Mouse (Mus musculus): ENCODE results near the gene Dchs1. TPM values are rescaled to one million over a fixed set of nuclear protein-coding genes. Genes with fewer than 3 reads are reported as not detected.
A peak's percentile ranks its signal among the peaks of the same experiment; 100 is the strongest.
"Not testable (repeated sequence)": the region's sequence is repeated elsewhere in the genome, so short reads cannot be mapped to it uniquely, and the experiment has no call there.

Dchs1 gene
- polyA plus RNA-seq, 1 experiment from 2014 or later = 7.6 TPM

DNA sequence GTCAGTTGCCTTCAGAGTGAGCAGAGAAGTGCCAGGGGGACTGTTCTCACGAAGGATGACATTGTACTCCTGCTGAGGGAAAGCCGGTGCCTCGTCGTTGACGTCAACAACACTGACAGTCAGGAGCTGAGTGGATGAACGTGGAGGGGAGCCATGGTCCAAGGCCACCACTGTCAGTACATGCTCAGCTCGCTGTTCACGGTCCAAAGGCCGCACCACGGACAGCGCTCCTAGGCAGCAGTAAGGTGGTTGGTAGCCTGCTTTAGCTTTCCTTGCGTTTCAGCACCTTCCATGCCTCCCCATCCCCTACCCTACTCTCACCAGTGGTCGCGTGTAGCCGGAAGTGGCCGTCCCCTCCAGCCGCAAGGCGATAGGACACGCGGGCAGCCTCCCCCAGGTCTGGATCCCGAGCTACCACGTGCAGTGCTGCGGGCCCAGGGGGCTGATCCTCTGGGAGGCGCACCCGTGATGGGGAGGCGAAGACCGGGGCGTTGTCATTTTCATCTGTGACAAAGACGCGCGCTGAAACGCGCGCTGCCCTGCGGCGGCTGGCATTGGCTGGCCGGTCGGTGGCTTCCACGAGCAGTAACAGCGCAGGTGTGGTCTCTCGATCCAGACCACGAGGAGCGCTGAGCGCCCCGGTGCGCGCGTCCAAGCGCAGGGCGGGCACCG, 25.5 kb downstream of the Dchs1 start:
- Histone ChIP-seq H3K4me1 (ENCODE audit: control insufficient read depth, insufficient read depth, low read length) (peaks cover 7% of the 10 kb centered on the region; the same call in 1 of the 2 replicates), H3K27ac (ENCODE audit: low read depth, low read length) (no peak overlapping the region), H3K4me2 (peak overlapping the region; percentile 81), H3K36me3 (ENCODE audit: control insufficient read depth, insufficient read depth, low read length) (peaks cover 28% of the 10 kb centered on the region), H3K9ac (ENCODE audit: low read depth, low read length) (peak overlapping the region; percentile 34; the same call in 1 of the 2 replicates), H3K9me3 (replicated peaks; ENCODE audit: control insufficient read depth, low read length) (no peaks in the 10 kb centered on the region), H3K4me3 (ENCODE audit: low read depth, low read length) (peak overlapping the region; percentile 38), H3K27me3 (ENCODE audit: control insufficient read depth, insufficient read depth, low read length) (peaks cover 30% of the 10 kb centered on the region)
- 25% methylated on average over 51 of the region's 51 CpGs for WGBS (ENCODE audit: insufficient replicate concordance)
- ATAC-seq (replicated peaks; ENCODE audit: insufficient number of reproducible peaks, low FRiP score, low TSS enrichment) = 0 out of 2 replicates have a peak, but pooled peaks have one; percentile 9

DNA sequence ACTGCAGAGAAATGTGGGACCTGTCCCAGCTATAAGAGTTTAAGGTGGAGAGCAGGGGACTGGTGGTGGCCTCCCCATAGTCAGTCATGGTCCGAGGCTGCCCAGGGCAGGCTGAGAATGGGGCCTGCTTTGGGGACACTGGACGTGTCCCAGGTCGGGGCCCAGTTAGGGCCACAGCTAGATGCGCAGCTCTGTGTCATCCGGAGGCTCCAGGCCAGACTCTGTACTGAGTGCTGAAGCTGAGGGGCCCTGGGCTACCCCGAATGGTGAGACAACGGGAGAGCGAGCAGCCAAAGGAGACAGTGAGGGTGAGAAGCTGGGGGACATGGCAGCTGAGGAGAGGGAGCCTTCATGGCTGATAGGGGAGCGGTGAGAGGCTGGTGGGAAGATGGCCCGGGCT, 34.2 kb downstream of the Dchs1 start:
- Histone ChIP-seq H3K9ac (ENCODE audit: low read depth, low read length) (no peak overlapping the region), H3K4me1 (ENCODE audit: control insufficient read depth, insufficient read depth, low read length) (peaks cover 4% of the 10 kb centered on the region), H3K9me3 (replicated peaks; ENCODE audit: control insufficient read depth, low read length) (no peaks in the 10 kb centered on the region), H3K36me3 (ENCODE audit: control insufficient read depth, insufficient read depth, low read length) (peaks cover 7% of the 10 kb centered on the region; the same call in 1 of the 2 replicates), H3K27me3 (ENCODE audit: control insufficient read depth, insufficient read depth, low read length) (no peaks in the 10 kb centered on the region), H3K27ac (ENCODE audit: low read depth, low read length) (no peak overlapping the region), H3K4me2 (no peak overlapping the region), H3K4me3 (ENCODE audit: low read depth, low read length) (no peak overlapping the region)
- WGBS (ENCODE audit: insufficient replicate concordance) = 85% methylated on average over 10 of the region's 10 CpGs
- no peak for ATAC-seq (replicated peaks; ENCODE audit: insufficient number of reproducible peaks, low FRiP score, low TSS enrichment)

DNA sequence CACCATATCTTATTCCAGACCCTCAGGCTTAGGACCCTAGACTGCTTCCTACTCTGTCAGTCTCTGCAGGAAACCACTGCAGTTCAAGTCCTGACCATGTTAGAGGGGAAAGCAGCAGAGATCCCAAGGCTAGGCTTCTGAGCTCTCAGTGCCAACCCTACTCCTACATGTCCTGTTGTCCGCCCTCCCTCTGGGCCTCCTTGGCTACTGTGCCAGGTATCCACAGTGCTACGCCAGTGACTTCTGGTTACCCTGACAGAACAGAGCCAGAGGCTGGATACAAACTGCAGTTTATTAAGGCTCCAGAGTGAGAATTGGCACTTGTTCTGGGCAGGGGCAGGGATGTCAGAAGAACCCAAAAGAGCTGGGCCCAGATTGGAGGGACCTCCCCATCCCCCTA, 34.7 kb downstream of the Dchs1 start:
- Histone ChIP-seq H3K27ac (ENCODE audit: low read depth, low read length) (no peak overlapping the region), H3K36me3 (ENCODE audit: control insufficient read depth, insufficient read depth, low read length) (peaks cover 7% of the 10 kb centered on the region; the same call in 1 of the 2 replicates), H3K4me1 (ENCODE audit: control insufficient read depth, insufficient read depth, low read length) (peaks cover 4% of the 10 kb centered on the region), H3K4me3 (ENCODE audit: low read depth, low read length) (no peak overlapping the region), H3K4me2 (no peak overlapping the region), H3K27me3 (ENCODE audit: control insufficient read depth, insufficient read depth, low read length) (no peaks in the 10 kb centered on the region), H3K9me3 (replicated peaks; ENCODE audit: control insufficient read depth, low read length) (no peaks in the 10 kb centered on the region), H3K9ac (ENCODE audit: low read depth, low read length) (no peak overlapping the region)
- ATAC-seq (replicated peaks; ENCODE audit: insufficient number of reproducible peaks, low FRiP score, low TSS enrichment) = no peak
- WGBS (ENCODE audit: insufficient replicate concordance) = 80% methylated on average over 2 of the region's 2 CpGs

DNA sequence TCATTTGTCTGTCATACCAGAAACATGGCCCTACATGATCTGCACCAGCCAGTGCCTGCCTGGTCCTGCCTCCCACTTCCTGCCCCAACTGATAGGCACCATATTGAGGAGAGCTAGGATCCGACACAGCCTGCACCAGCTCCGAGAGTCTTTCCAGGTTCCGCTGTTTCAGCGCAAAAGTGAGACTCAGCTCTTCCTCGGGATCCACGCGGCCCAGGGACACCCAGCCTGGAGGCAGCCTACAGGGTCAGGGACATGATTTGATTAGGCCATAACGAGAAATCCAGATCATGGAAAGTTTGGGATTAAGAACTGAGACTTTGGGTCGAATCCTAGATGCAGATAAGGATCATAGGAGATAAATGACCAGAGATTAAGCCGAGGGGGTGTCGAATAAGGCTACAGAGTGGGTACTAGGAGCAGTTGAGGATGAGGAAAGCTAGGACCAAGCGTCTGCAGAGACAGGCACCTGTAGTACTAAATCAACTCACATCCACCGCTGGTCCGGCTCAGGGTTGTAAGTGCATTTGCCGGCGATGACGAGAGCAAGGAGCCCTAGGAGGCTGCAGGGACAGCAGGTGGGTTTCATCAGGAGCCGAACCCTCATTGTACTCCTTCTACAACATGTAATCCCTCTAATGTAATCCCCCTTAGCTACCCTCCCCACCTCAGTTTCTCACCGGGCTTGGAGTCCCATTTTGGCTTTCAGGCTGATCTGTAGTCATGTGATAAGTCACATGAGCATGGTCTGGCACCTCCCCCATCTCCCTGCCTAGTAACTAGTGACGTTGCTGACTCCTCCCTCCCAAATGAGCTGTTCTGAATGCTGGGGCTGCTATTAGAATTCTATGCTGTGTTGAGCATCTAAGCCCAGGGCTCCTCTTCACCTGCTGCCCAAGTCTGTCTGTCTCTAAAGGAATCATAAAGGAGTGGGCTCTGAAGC, 35.7 kb downstream of the Dchs1 start, which contains the start of gene Tpp1:
Tpp1 (minus strand) TSS at position 745 of the 943 bp plus-strand sequence.
- peak within 1 kb of the TSS; percentile 86 for H3K9ac ChIP-seq (ENCODE audit: low read depth, low read length)
- H3K4me1 ChIP-seq (ENCODE audit: control insufficient read depth, insufficient read depth, low read length) = peaks cover 4% of the 10 kb centered on the region
- WGBS (ENCODE audit: insufficient replicate concordance) = 20% methylated on average over 20 of the region's 20 CpGs
- H3K36me3 ChIP-seq (ENCODE audit: control insufficient read depth, insufficient read depth, low read length) = peaks cover 4% of the 10 kb centered on the region; the same call in 1 of the 2 replicates
- peak; percentile 92 for ATAC-seq (replicated peaks; ENCODE audit: insufficient number of reproducible peaks, low FRiP score, low TSS enrichment)
- H3K27me3 ChIP-seq (ENCODE audit: control insufficient read depth, insufficient read depth, low read length) = no peaks in the 10 kb centered on the region
- H3K4me3 ChIP-seq (ENCODE audit: low read depth, low read length) = peak within 1 kb of the TSS; percentile 75
- no peaks in the 10 kb centered on the region for H3K9me3 ChIP-seq (replicated peaks; ENCODE audit: control insufficient read depth, low read length)
- H3K27ac ChIP-seq (ENCODE audit: low read depth, low read length) = peak within 1 kb of the TSS; percentile 41; the same call in 1 of the 2 replicates
- H3K4me2 ChIP-seq = peak within 1 kb of the TSS; percentile 85

DNA sequence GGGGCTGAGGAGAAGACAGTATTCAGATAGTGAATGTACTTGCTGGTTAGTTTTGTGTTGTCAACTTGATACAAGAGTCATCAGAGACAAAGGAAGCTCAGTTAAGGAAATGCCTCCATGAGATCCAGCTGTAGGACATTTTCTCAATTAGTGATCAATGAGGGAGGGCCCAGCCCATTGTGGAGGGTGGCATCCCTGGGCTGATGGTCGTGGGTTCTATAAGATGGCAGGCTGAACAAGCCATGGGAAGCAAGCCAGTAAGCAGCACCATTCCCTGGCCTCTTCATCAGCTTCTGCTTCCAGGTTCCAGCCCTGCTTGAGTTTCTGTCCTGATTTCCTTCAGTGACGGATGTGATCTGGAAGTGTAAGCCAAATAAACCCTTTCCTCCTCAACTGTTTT, 39.7 kb downstream of the Dchs1 start:
- ATAC-seq (replicated peaks; ENCODE audit: insufficient number of reproducible peaks, low FRiP score, low TSS enrichment) = no peak
- Histone ChIP-seq H3K9ac (ENCODE audit: low read depth, low read length) (no peak overlapping the region), H3K4me3 (ENCODE audit: low read depth, low read length) (no peak overlapping the region), H3K36me3 (ENCODE audit: control insufficient read depth, insufficient read depth, low read length) (no peaks in the 10 kb centered on the region), H3K9me3 (replicated peaks; ENCODE audit: control insufficient read depth, low read length) (no peaks in the 10 kb centered on the region), H3K4me2 (no peak overlapping the region), H3K4me1 (ENCODE audit: control insufficient read depth, insufficient read depth, low read length) (peaks cover 8% of the 10 kb centered on the region), H3K27ac (ENCODE audit: low read depth, low read length) (no peak overlapping the region), H3K27me3 (ENCODE audit: control insufficient read depth, insufficient read depth, low read length) (no peaks in the 10 kb centered on the region)
- 86% methylated on average over 2 of the region's 2 CpGs for WGBS (ENCODE audit: insufficient replicate concordance)

DNA sequence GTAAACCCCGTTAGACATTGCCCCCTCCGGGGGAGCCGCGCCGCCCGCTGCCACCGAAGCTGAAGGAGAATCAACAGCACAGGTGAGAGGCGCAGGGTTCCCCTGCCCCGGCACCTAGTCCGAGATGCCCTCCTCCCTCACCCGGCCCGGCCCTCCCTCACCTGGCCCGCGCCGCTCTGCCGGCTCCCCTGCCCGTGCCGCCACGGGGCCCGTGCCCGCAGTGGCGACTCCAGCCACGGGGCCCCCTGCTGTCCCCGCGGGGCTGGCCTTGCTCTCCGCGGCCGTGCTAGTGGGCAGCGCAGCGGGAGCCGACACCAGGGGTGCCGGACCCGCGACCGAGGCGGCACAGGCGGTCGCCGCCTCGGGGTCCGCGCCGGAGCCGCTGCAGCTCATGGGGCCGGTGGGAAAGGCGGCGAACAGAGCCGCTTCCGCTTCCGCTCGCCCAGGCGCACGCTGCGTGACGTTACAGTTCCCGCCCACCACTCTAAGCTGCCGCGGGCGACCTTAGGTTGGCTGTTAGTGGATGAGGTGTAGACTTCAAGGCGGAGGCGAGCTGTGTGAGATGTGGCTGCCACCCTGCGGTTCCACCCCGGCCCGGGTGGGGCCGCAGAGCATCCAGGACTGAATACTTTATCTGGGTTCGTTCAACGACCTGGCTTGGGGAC, 43.4 kb downstream of the Dchs1 start, which contains the start of gene Taf10:
Taf10 (minus strand) TSS at position 436 of the 665 bp plus-strand sequence.
- ATAC-seq (replicated peaks; ENCODE audit: insufficient number of reproducible peaks, low FRiP score, low TSS enrichment) = peak; percentile 97
- Histone ChIP-seq H3K27me3 (ENCODE audit: control insufficient read depth, insufficient read depth, low read length) (no peaks in the 10 kb centered on the region), H3K36me3 (ENCODE audit: control insufficient read depth, insufficient read depth, low read length) (peaks cover 19% of the 10 kb centered on the region), H3K9ac (ENCODE audit: low read depth, low read length) (peak within 1 kb of the TSS; percentile 90), H3K9me3 (replicated peaks; ENCODE audit: control insufficient read depth, low read length) (no peaks in the 10 kb centered on the region), H3K4me2 (peak within 1 kb of the TSS; percentile 85), H3K4me1 (ENCODE audit: control insufficient read depth, insufficient read depth, low read length) (peaks cover 10% of the 10 kb centered on the region), H3K27ac (ENCODE audit: low read depth, low read length) (peak within 1 kb of the TSS; percentile 89), H3K4me3 (ENCODE audit: low read depth, low read length) (peak within 1 kb of the TSS; percentile 88)
- WGBS (ENCODE audit: insufficient replicate concordance) = under 1% methylated on average over 53 of the region's 67 CpGs

DNA sequence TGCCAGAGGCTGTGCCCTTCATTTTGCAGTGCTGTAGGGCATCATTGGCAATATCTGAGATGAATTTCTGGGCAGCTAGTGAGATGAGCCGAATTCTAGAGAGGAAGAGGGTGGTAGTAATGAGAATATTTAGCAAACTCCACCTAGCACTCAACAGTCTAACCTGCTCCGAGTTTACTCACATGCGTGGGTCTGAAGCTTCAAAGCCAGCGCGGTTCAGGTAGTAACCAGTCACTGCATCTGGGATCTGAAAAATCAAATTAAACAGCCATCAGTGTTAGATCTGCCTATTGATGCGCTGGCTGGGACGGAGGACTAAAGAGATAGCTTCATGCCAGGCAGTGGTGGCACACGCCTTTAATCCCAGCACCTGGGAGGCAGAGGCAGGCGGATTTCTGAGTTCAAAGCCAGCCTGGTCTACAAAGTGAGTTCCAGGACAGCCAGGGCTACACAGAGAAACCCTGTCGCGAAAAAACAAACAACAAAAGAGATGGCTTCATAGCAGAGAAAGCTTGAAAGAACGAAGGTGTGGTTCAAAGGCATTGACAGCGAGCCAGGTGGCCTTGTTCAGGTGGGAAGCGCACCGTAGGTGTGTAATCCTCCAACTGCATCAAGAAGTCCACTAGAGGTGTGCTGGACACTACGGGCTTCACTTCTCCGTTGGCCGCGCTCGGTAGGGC, 44.1 kb downstream of the Dchs1 start:
- not testable (repeated sequence) for ATAC-seq (replicated peaks; ENCODE audit: insufficient number of reproducible peaks, low FRiP score, low TSS enrichment); H3K9me3 ChIP-seq (replicated peaks; ENCODE audit: control insufficient read depth, low read length); H3K27me3 ChIP-seq (ENCODE audit: control insufficient read depth, insufficient read depth, low read length)
- 33% methylated on average over 20 of the region's 20 CpGs for WGBS (ENCODE audit: insufficient replicate concordance)
- Histone ChIP-seq H3K36me3 (ENCODE audit: control insufficient read depth, insufficient read depth, low read length) (peaks cover 19% of the 10 kb centered on the region), H3K4me3 (ENCODE audit: low read depth, low read length) (peak overlapping the region; percentile 88), H3K4me2 (peak overlapping the region; percentile 85), H3K4me1 (ENCODE audit: control insufficient read depth, insufficient read depth, low read length) (peaks cover 16% of the 10 kb centered on the region), H3K27ac (ENCODE audit: low read depth, low read length) (peak overlapping the region; percentile 89), H3K9ac (ENCODE audit: low read depth, low read length) (peak overlapping the region; percentile 90)
